Mouse (Mus musculus) right cerebral cortex, postnatal 36 days (tissue): ENCODE data around the gene Dclk1.

ENCODE experiments used
- DNase-seq, 2 experiments: peaks; one replicate each; pipeline ENCODE4 v3.0.0; 2022; ENCODE audit warnings: low spot score in 2 of 2, mixed read lengths in 1 of 2

The Dclk1 gene

DNA sequence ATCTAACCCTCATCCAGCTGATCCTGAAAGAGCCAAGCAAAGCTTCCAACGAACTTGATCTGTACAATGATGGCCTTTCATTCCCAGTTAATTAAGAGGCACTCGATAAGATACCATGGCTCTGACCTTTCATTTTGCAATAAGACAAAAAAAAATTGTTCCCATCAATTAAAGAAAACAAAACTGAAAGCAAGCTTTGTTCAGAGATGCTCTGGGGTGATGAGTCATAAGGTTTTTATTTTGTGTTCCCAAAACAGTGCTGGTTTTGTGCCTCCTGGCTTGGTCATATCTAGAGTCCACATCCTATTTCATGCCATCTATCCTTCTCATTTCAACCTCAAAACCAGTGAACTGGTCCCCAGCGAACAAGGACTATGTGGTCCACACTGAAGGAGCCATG lies 91.3 kb downstream of the Dclk1 start:
- no peak for DNase-seq

DNA sequence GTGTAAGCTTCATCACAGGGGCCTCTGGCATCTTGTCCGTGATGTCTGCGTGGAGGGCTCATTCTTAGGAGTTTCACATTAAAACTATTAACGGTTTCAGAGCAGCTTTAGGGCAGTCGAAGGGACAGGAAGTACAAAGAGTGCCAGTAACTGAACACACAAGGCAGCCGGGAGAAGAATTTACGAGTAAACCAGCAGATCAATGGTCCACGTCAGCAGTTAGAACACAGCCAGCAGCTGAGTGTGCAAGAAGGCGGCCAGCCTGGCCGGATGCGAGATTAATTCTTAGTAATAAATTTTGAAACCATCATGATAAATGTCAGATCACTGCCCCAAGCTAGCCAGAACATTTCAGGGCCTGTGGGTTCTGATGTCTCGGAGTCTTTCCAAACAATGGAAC lies 94.7 kb downstream of the Dclk1 start:
- DNase-seq, result no peak

DNA sequence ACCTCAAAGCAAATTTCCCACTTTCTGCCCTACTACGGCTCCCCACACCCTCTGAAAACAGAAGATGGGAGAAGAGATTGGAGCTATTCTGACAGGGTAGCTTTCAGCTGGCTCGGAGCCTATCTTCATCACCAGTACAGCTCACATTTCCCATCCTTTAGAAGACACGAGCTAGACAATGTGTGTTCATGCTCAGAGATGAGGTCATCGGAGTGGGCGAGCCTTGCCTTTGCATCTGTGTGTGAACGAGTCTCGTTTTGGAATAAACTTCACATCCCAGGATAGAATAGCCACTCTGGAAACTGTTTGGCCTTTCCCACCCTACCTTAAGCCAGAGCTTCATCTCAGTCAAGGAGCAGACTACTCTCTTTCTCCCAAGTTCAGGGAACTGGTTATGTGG lies 95.5 kb downstream of the Dclk1 start:
- no peak for DNase-seq

DNA sequence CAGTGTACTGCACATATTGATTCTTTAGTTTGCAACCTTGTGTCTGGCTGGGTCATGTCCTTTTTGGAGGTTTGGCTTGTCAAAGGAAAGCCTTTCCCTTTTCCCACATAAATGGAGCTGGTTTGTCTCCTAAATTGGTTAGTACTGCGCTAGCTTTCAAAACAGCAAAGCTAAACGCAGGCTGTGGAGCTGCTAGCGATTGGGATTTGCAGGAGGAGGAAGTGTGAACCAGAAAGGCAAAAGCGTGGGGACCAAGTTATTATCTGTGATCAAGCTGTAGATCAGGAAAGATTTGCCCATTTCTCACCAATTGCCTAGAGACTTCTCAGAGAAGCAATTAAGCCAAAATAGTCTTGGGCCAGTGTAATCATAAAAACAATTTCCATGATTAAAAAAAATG lies 100.3 kb downstream of the Dclk1 start:
- no peak for DNase-seq

- peak in 1 of 2 experiments; percentile 50 for DNase-seq
Observed at GRCm38 (mm10) chr3:55347371-55348025, 105.3 kb downstream of the Dclk1 start.

DNA sequence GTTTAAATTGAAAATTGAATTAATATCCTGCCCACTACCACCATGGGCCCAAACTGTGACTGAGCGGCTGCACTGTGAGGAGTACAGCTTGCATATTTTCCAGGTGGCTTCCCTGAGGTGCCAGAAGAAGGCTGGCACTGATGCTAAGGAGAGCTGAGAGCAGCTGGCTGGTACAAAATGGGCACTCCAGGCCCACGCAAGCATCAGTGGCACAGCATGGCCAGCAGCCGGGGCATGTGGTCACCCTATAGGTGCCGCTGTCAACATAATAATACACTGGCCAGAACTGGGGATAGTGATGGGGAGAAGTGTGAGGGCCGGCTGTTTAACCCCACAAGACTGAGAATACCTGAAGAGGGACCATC lies 105.8 kb downstream of the Dclk1 start:
- no peak for DNase-seq

DNA sequence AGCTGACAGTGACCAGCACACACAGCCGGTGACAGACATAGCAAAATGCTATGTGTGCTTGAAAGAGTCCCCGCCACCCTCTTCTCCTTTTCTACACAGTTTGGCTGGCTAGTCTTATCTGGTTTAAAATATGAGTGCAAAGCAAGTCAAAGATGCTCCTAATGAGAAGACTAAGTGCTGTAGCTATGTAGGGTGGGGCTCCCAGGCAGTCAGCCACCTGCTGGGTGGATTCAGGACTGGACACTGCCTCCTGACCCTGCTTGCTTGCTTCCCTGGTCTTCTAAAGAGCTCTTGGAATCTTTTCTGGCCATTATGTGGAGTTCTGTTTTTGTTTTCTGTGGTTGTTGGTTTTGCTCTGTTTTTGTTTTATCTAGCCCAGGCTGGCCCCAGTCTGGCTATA lies 108.0 kb downstream of the Dclk1 start:
- no peak for DNase-seq

DNA sequence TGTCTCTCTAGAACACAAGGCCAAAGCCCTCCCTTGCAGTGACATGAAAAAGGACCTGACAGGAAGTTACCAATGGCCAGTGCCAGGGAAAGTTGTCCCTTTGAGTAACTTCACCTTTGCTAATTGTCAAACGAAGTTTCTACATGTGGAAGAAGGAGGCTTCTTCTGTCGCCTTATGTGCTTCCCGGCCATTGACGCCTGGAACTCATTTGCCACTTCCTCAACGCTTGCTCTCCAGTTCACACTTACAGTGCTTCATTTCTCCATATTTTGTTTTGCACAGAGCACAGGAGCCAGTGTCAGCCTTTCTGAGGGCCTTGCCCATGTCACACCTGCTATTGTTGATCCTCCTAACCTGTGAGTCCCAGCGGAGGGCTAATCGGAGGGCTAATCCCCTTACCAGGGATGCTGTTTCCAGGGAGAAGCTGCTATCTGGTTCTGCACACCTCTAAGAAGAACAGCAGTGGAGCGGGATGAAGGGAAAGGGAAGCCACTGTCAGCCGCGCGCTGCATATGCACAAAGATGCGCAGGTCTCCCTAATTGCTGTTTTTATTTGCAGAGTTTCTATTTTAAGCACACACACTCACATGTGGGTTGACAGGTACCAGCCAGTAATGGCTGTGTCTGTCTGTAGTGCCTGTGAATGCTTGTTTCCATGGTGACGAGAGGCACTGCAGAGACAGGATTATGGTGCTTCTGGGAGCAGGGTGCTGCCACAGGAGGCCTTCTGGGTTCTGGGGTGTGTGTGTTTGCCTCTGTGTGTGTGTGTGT lies 109.3 kb downstream of the Dclk1 start:
- peak; percentile 60 to 68 for DNase-seq

GRCm38 (mm10) chr3:55352529-55352928 lies 110.4 kb downstream of the Dclk1 start:
- no peak for DNase-seq

DNA sequence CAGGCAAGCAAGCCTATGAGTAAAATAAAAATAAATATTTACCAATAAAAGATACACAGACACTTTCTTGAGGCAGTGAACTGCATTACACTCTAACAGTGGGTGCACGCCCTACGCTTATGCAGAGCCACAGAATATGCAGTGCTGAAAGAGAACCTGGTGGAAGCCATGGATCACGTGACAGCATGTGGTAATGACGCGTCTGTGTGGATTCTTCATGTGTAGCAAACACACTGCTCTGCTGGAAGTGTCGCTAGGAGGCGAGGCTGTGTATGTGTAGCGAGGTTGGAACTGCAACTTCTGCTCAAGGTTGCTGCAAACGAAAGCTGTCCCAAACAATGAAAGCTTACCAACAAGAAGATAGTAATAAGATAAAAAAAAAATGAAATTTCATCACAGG lies 111.0 kb downstream of the Dclk1 start:
- DNase-seq, result no peak

DNA sequence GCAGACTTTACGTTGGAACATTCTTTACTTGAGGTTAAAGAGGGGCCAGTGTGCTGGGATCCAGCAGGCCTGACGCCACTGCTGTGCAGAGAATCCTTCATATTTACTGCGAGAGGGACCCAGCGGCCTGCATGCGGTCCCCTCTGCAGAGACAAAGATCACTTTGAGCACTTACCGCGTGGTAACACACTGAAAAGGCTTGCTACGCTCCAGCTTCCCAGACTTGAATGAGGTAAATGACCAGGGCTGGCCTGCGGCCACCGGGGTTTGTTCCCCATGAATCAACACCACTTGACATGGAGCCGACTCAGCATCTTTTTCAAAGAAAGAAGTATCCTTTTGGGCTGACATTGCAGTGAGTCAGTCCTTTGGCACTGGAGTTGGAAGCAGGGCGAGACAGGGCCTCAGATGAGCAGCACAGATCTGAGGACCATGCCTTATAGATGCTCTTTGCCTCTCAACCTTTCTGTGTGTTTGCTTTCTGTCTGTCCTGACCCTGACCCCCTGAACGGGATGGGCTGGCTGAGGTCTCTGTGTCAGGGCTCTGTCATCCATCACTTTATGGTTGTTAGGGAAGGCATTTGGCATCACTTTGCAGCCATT lies 111.8 kb downstream of the Dclk1 start:
- DNase-seq, result no peak

DNA sequence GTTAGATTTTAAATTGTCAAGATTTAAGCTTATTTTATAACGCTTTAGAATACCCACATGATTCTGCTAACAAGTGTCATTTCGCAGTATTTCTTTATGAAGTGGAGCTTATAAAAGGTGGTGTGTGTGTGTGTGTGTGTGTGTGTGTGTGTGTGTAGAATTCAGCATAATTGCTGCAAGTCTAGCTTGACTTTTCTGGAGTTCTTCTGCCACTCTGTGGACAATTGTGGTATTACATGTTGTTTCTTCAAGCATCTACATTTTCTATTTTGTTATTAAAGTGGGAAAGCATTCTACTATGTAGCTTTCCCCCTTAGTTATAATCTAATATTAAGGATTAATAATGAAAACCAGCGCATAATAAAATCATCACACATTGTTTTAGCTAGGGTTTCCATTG lies 112.6 kb downstream of the Dclk1 start:
- DNase-seq, result no peak

DNA sequence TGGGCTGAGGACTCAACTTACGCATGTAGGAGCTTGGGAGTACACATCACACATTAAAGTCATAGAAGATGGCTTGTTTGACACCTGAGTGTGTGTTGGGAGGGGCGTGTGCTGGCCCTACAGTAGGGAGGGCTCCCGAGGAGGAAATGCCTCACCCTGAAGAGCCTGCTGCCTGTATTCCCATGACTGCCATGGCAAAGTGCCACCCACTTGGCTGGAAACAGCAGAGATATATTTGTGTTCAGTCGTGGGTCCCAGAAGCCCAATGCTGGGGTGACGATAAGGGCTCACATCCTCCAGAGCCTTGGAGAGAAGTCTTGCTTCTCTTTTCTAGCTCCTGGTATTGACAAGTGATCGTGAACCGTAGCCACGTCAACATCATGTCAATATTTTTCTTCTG lies 116.3 kb downstream of the Dclk1 start:
- no peak for DNase-seq

GRCm38 (mm10) chr3:55360836-55361235 lies 118.7 kb downstream of the Dclk1 start:
- DNase-seq, result no peak

DNA sequence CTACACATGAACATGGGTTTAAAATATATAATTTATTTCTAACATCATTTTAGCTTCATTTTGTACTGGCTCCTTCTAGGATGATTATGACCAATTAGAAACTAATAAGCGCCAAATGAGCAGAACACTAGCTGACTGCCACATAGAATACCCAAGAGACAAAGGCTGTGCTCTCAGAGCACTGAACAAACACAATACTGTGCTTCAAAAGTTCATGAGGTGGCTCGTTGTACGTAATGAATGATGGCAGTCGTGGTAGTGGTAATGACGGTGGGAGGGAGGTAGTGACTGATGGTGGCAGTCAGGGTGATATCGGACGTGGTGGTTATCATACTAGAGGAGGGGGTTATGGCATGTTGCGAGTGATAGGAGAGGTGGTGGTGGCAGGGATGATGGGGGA lies 125.0 kb downstream of the Dclk1 start:
- no peak for DNase-seq

- DNase-seq, result no peak
Observed at GRCm38 (mm10) chr3:55369156-55369555, 127.0 kb downstream of the Dclk1 start.

DNA sequence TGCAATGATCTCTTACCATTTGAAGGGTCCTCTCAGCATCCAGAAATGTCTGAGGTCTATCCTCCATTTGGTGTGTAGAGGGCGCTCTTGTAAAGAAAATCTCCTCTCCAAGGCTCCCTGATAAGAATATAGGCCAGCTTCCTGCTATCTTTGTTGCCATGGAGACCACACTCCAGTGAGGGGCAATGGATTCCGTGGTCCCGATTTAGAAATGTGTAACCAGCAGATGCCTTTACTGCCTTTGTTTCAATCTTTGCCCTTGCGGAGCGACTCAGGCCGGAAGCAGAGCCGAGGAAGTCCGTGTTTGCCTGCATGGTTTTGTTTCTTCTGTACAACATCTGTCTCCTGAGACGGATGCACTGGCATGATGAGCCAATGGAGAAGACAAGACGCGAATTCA lies 131.5 kb downstream of the Dclk1 start:
- DNase-seq, result peak; percentile 74 to 76

DNA sequence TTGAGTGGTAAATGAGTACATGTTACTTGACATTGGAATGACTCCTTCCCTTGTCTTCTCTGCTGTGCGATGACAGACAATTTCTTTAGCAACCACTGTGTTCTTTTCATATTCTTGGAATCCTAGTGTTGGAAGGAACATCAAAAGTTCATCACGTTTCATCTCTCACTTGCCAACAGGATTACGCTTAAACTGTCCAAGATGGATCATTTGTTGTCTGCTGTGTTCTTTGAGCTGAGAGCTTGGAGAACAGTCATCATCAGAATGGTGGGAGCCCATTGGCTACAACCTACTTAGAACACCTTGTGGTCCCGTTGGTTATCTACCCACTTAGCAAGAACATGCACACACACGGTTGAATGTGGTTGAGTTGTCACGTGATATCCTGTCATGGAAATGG lies 136.4 kb downstream of the Dclk1 start:
- no peak for DNase-seq

GRCm38 (mm10) chr3:55380471-55380870 lies 138.3 kb downstream of the Dclk1 start:
- DNase-seq, result no peak

DNA sequence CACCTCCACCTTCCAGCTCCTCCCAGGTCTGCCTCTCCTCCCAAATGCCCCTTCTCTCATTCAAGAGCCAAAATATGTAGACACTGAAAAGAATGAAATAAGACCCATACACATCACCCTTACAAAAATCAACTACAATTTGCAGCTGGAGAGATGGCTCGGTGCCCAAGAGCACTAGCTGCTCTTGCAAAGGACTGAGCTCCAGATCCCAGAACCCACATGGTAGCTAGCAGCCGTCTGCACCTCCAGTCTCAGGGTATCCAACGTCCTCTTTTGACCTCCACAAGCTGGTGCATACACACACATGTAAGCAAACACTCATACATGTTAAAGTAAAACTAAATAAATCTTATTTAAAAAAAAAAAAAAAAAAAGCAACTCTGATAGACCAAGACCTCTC lies 150.4 kb downstream of the Dclk1 start:
- DNase-seq, result no peak

DNA sequence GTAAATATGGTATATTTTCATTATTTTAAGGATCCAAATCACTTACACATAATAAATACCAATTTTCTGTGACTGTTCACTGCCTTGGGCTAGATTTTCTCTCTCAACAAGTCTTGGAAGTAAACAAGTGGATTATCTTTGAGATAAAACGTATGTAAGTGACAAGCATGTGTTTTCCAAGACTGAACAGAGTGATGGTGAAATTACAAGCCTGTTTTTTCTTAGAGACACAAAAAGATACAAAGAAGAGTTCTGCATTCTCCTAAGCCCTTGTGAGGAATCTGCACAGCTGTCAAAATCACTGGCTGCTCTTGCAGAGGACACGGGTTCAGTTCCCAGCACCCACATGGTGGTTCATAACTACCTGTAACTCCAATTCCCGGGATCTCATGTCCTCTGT lies 151.4 kb downstream of the Dclk1 start:
- no peak for DNase-seq

DNA sequence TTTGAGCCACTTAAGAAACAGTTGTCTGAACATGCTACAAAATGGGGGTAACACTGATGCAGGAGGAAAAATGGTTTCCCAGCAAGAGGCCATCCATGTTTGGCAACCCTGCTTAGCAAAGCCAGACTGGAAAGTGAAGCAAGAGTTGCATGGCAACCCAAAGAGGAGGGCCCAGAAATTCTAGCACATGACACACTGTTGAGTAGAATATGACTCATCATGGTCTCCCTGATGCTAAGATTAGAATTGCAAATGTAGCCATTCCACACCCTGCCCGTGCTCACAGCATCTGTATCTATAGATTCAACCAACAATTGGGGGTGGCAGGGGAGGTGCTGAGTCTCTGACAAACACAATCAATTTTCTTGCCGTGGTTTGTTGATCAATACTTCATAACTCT lies 154.6 kb downstream of the Dclk1 start:
- DNase-seq, result peak; percentile 26 to 53
